Mouse (Mus musculus) liver, postnatal 0 days (tissue): ENCODE measurements at regions not wholly inside any gene's neighbourhood (a gene's known extent, or its start where the extent isn't known, plus 50 kb on each side); places are given as distances from the start of the nearest gene placed in this dataset.

ENCODE experiments used
- ATAC-seq: fragments of 200-750 bp; cut with Nextera tagmentation; 2 replicates; pipeline ENCODE4 v1.8.0; 2017; ENCODE audit warnings: mild to moderate bottlenecking, moderate library complexity
- DNase-seq: peaks from one replicate; pipeline ENCODE4 v3.0.0-alpha.2; 2016
- H3K27ac ChIP-seq: fragments of 300-500 bp; sonication (generic); 2 replicates; pipeline ENCODE4 v1.5.1; 2014; ENCODE audit warnings: antibody characterized with exemption, moderate library complexity, mild to moderate bottlenecking, low read depth
- H3K27me3 ChIP-seq: fragments of 300-500 bp; sonication (generic); 2 replicates; pipeline ENCODE4 v1.6.1; 2014; ENCODE audit warnings: low read length, control low read depth, mixed read lengths; ENCODE audit not compliant: insufficient read depth
- H3K36me3 ChIP-seq: fragments of 300-500 bp; sonication (generic); replicated peaks from 2 replicates; pipeline ENCODE4 v1.6.1; 2014; ENCODE audit warnings: mild to moderate bottlenecking, control low read depth, low read length, moderate library complexity, mixed read lengths; ENCODE audit not compliant: insufficient read depth
- H3K4me1 ChIP-seq: fragments of 300-500 bp; sonication (generic); 2 replicates; pipeline ENCODE4 v1.6.1; 2014; ENCODE audit warnings: antibody characterized with exemption, mild to moderate bottlenecking, control low read depth; ENCODE audit not compliant: insufficient read depth
- H3K4me2 ChIP-seq: fragments of 300-500 bp; sonication (generic); 2 replicates; pipeline ENCODE4 v1.6.1; 2014; ENCODE audit warnings: low read depth, mild to moderate bottlenecking, low read length, moderate library complexity, mixed read lengths
- H3K4me3 ChIP-seq: fragments of 300-500 bp; sonication (generic); 2 replicates; pipeline ENCODE4 v1.5.1; 2014; ENCODE audit warnings: low read depth, low read length
- H3K9ac ChIP-seq: fragments of 300-500 bp; sonication (generic); replicated peaks from 2 replicates; pipeline ENCODE4 v1.6.1; 2014; ENCODE audit warnings: mild to moderate bottlenecking, moderate library complexity
- H3K9me3 ChIP-seq: fragments of 300-500 bp; sonication (generic); 2 replicates; pipeline ENCODE4 v1.6.1; 2016; ENCODE audit warnings: mild to moderate bottlenecking, control low read depth, low read length, mixed read lengths
- CTCF ChIP-seq: sonication (generic); IDR thresholded peaks from 2 replicates; pipeline ENCODE4 v1.5.1; 2016; ENCODE audit warnings: antibody characterized with exemption, low read depth
- EP300 ChIP-seq: IDR thresholded peaks from 2 replicates; pipeline ENCODE4 v1.6.1; 2016; ENCODE audit warnings: antibody characterized with exemption, low read depth, mild to moderate bottlenecking
- WGBS: fragments of 180-500 bp; shearing (Covaris S2); extraction: QIAGEN DNeasy Blood & Tissue Kit; methylation state at CpG from one replicate; pipeline ENCODE4 v1.1.7; 2014; ENCODE audit not compliant: insufficient replicate concordance; 5-methylcytosine and 5-hydroxymethylcytosine counted together

DNA sequence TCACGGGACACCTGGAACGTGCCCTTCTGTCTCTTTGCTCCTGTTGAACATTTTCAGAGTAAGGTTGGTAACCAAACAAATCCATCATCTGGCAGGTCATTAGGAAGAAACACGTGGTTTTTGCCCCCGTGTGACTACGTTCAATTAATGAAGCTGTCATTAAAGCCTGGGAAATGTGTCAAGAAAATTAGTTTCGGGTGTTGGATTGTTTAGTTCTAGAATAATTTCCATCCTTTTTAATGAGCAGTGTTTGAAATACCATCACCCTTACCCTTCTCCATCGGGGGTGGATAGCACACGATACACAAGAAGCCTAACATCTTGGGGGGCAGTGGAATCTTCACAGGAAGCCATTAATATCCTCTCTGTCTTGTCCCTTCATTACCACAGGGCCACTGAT lies 107.7 kb downstream of the Far1 start:
- H3K27ac ChIP-seq: no peak overlapping the region
- no peaks in the 10 kb centered on the region for H3K27me3 ChIP-seq
- H3K36me3 ChIP-seq: no peaks in the 10 kb centered on the region
- DNase-seq: no peak
- no peak for ATAC-seq
- H3K4me2 ChIP-seq: no peak overlapping the region
- no peak overlapping the region for H3K9ac ChIP-seq
- H3K9me3 ChIP-seq: no peaks in the 10 kb centered on the region
- TF ChIP-seq CTCF (no peak), EP300 (no peak)
- H3K4me1 ChIP-seq: no peaks in the 10 kb centered on the region
- no peak overlapping the region for H3K4me3 ChIP-seq
- 67% methylated on average over 8 of the region's 8 CpGs for WGBS

- Histone ChIP-seq H3K36me3 (no peaks in the 10 kb centered on the region), H3K4me2 (no peak overlapping the region), H3K9ac (no peak overlapping the region), H3K4me1 (no peaks in the 10 kb centered on the region), H3K9me3 (no peaks in the 10 kb centered on the region), H3K27ac (no peak overlapping the region), H3K4me3 (no peak overlapping the region), H3K27me3 (no peaks in the 10 kb centered on the region)
- TF ChIP-seq CTCF: no peak
- TF ChIP-seq EP300: no peak
- DNase-seq (no peak), ATAC-seq (no peak)
- 27% methylated on average over 13 of the region's 13 CpGs for WGBS
Measured at GRCm38 (mm10) chr7:113621898-113622510, 108.4 kb downstream of the Far1 start.

DNA sequence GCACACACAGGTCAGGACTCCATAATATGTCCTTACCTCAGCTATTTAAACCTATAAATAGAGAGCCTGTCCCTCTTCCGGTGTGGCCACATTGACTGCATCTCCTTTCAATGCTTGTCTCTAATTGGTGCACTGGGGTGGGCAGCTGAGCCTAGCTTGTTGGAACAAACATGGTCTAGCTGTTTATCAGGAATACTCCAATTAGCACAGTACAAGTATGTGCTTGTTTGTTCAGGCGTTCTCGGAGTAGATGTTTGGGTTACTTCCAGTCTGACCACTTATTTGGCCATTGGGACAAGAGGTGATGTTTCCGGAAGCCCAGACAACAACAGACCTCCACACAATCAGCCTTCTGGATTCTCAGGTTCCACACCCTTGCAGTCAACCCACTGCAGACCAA lies 109.7 kb downstream of the Far1 start:
- H3K4me3 ChIP-seq: no peak overlapping the region
- TF ChIP-seq CTCF (no peak), EP300 (no peak)
- H3K27me3 ChIP-seq: no peaks in the 10 kb centered on the region
- no peaks in the 10 kb centered on the region for H3K4me1 ChIP-seq
- no peak overlapping the region for H3K4me2 ChIP-seq
- no peak overlapping the region for H3K9ac ChIP-seq
- no peaks in the 10 kb centered on the region for H3K9me3 ChIP-seq
- H3K27ac ChIP-seq: no peak overlapping the region
- DNase-seq: no peak
- no peak for ATAC-seq
- WGBS: 77% methylated on average over 4 of the region's 4 CpGs
- H3K36me3 ChIP-seq: no peaks in the 10 kb centered on the region

DNA sequence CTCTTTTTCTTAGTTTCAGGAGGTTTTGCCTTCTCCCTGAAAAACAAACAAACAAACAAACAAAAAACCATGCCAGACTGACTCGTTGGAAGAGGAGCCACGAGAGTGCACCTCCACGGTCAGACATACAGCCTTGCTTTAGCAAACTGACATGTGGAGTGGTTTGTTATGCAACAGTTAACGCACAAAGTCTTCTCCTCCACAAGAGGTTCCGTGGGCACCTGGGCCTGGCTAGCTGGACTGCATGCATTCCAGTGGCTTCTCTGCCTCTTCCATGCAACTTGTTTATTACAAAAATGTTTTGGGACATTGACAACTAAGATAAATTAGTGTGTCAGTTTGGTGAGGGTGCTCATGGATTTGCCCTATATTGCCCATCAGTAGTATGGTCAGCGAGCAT lies 110.3 kb downstream of the Far1 start:
- ATAC-seq: no peak
- WGBS: 63% methylated on average over 6 of the region's 6 CpGs
- no peaks in the 10 kb centered on the region for H3K9me3 ChIP-seq

GRCm38 (mm10) chr7:113626734-113627133 lies 113.1 kb downstream of the Far1 start:
- H3K36me3 ChIP-seq: no peaks in the 10 kb centered on the region
- H3K9me3 ChIP-seq: no peaks in the 10 kb centered on the region
- TF ChIP-seq EP300 (no peak), CTCF (no peak)
- no peak overlapping the region for H3K9ac ChIP-seq
- H3K4me2 ChIP-seq: no peak overlapping the region
- H3K27me3 ChIP-seq: no peaks in the 10 kb centered on the region
- H3K4me1 ChIP-seq: no peaks in the 10 kb centered on the region
- DNase-seq: no peak
- ATAC-seq: no peak
- H3K4me3 ChIP-seq: no peak overlapping the region
- no peak overlapping the region for H3K27ac ChIP-seq

More for the DNA sequence above, 110.3 kb downstream of the Far1 start:
- TF ChIP-seq CTCF (no peak), EP300 (no peak)
- Histone ChIP-seq H3K36me3 (no peaks in the 10 kb centered on the region), H3K4me2 (no peak overlapping the region), H3K4me1 (no peaks in the 10 kb centered on the region), H3K27me3 (no peaks in the 10 kb centered on the region), H3K9ac (no peak overlapping the region), H3K27ac (no peak overlapping the region), H3K4me3 (no peak overlapping the region)
- DNase-seq: no peak

DNA sequence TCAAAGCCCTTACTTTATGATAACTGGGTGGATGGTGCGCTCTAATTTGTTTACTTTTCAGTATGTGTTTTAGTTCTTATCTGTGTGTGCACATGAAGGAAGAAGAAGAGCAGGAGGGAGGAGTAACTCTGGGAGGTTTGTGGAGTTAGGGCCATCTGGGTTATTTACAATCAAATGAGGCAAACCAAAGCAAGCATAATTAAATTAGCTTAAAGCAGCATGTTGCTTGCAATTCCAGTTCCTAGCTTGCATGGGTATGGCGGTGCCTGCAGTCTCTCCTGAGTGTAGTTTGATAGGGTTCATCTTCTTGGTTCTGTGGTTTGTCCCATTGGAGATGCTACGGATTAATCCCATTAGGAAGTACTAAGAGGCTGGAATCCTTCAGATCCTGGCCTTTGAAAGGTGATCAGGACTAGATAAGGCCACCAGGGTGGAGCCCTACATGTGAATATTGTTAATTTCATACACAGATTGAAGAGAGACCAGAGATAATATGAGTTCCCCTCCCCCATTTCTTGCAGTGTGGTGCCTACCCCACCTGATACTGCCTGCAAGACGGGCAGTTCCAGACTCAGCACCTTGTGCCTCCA lies 123.5 kb downstream of the Far1 start:
- no peak overlapping the region for H3K9ac ChIP-seq
- TF ChIP-seq CTCF (no peak), EP300 (no peak)
- H3K9me3 ChIP-seq: no peaks in the 10 kb centered on the region
- no peaks in the 10 kb centered on the region for H3K27me3 ChIP-seq
- no peak for ATAC-seq
- H3K4me3 ChIP-seq: no peak overlapping the region
- WGBS: 66% methylated on average over 4 of the region's 4 CpGs
- no peaks in the 10 kb centered on the region for H3K36me3 ChIP-seq
- no peak overlapping the region for H3K27ac ChIP-seq
- DNase-seq: no peak
- H3K4me1 ChIP-seq: no peaks in the 10 kb centered on the region
- no peak overlapping the region for H3K4me2 ChIP-seq

DNA sequence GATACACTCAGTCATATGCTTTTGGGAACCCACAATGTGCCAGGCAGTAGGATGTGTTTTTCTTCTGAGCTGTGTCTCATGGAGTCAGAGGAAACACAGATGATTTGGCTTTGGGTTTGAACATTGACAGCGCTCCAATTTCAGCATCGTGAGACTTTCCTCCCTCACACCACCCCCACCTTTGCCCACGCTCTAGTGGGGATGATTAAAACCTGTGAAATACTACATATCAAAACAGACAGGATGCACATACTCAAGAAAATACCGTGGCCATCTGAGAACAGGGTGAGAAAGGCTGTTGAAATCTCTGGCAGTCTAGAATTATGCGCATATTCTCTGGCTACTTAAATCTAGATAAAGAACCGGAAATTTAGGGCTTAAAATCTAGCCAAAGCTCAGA lies 124.5 kb downstream of the Far1 start:
- Histone ChIP-seq H3K27me3 (no peaks in the 10 kb centered on the region), H3K4me2 (no peak overlapping the region), H3K36me3 (no peaks in the 10 kb centered on the region), H3K9ac (no peak overlapping the region), H3K4me1 (no peaks in the 10 kb centered on the region), H3K9me3 (no peaks in the 10 kb centered on the region), H3K4me3 (no peak overlapping the region), H3K27ac (no peak overlapping the region)
- DNase-seq (no peak), ATAC-seq (no peak)
- WGBS: 74% methylated on average over 6 of the region's 6 CpGs
- no peak for TF ChIP-seq EP300
- TF ChIP-seq CTCF: no peak
